Mouse (Mus musculus) bone marrow macrophage, adult 2 months (primary cell): ENCODE results near the gene Lrrc49. TPM values are rescaled to one million over a fixed set of nuclear protein-coding genes. Genes with fewer than 3 reads are reported as not detected.

Experiments
- H3K27ac ChIP-seq: 2 replicates; pipeline ENCODE4 v1.5.1; 2012; ENCODE audit warnings: low read depth, low read length; ENCODE audit not compliant: insufficient read depth
- H3K4me1 ChIP-seq: 2 replicates; pipeline ENCODE4 v1.6.1; 2012; ENCODE audit warnings: low read length; ENCODE audit not compliant: control insufficient read depth, insufficient read depth
- H3K4me3 ChIP-seq: 2 replicates; pipeline ENCODE4 v1.5.1; 2012; ENCODE audit warnings: mild to moderate bottlenecking, low read length, moderate library complexity; ENCODE audit not compliant: insufficient read depth
- CTCF ChIP-seq: IDR thresholded peaks from 2 replicates; pipeline ENCODE4 v1.5.1; 2012; ENCODE audit warnings: low read depth, mild to moderate bottlenecking, low read length, moderate library complexity
- POLR2A ChIP-seq: IDR thresholded peaks from 2 replicates; pipeline ENCODE4 v1.6.1; 2012; ENCODE audit warnings: mild to moderate bottlenecking, low read depth, low read length, borderline replicate concordance
- polyA plus RNA-seq: library from polyadenylated mRNA; stranded (reverse); fragments of >200 nt; gene quantifications from 2 replicates; pipeline ENCODE4 v1.2.4, GENCODE M21; 2012; ENCODE audit not compliant: missing spikeins, insufficient read depth, insufficient read length

Lrrc49 gene
- polyA plus RNA-seq, 1 experiment: 7.5 TPM

GRCm38 (mm10) chr9:60608086-60608485 is 79.9 kb downstream of the Lrrc49 start:
- no peak overlapping the region for H3K4me3 ChIP-seq
- H3K27ac ChIP-seq: no peak overlapping the region
- no peaks in the 10 kb centered on the region for H3K4me1 ChIP-seq
- TF ChIP-seq CTCF: no peak
- no peak for TF ChIP-seq POLR2A

GRCm38 (mm10) chr9:60604971-60605370 is 83.0 kb downstream of the Lrrc49 start:
- H3K27ac ChIP-seq: no peak overlapping the region
- no peak overlapping the region for H3K4me3 ChIP-seq
- H3K4me1 ChIP-seq: peaks cover 23% of the 10 kb centered on the region
- TF ChIP-seq CTCF: no peak
- no peak for TF ChIP-seq POLR2A

GRCm38 (mm10) chr9:60601936-60602335 is 86.0 kb downstream of the Lrrc49 start:
- TF ChIP-seq POLR2A (no peak), CTCF (no peak)
- Histone ChIP-seq H3K4me3 (no peak overlapping the region), H3K4me1 (peaks cover 25% of the 10 kb centered on the region), H3K27ac (no peak overlapping the region)

GRCm38 (mm10) chr9:60600273-60600672 is 87.7 kb downstream of the Lrrc49 start:
- H3K4me3 ChIP-seq: no peak overlapping the region

GRCm38 (mm10) chr9:60599489-60599888 is 88.5 kb downstream of the Lrrc49 start:
- Histone ChIP-seq H3K4me3 (no peak overlapping the region), H3K27ac (no peak overlapping the region), H3K4me1 (peaks cover 25% of the 10 kb centered on the region)
- TF ChIP-seq CTCF (peak; percentile 17; the same call in 1 of the 2 replicates), POLR2A (no peak)

More at GRCm38 (mm10) chr9:60600273-60600672, 87.7 kb downstream of the Lrrc49 start:
- peaks cover 25% of the 10 kb centered on the region for H3K4me1 ChIP-seq
- no peak overlapping the region; the same call in 1 of the 2 replicates for H3K27ac ChIP-seq
- TF ChIP-seq POLR2A: no peak
- no peak for TF ChIP-seq CTCF

GRCm38 (mm10) chr9:60595406-60595805 is 92.6 kb downstream of the Lrrc49 start:
- Histone ChIP-seq H3K4me1 (peaks cover 5% of the 10 kb centered on the region), H3K4me3 (no peak overlapping the region), H3K27ac (no peak overlapping the region)
- TF ChIP-seq CTCF: no peak
- no peak for TF ChIP-seq POLR2A

GRCm38 (mm10) chr9:60592974-60593373 is 95.0 kb downstream of the Lrrc49 start:
- H3K4me1 ChIP-seq: no peaks in the 10 kb centered on the region
- H3K27ac ChIP-seq: no peak overlapping the region
- TF ChIP-seq CTCF (no peak), POLR2A (no peak)
- H3K4me3 ChIP-seq: no peak overlapping the region

- no peak for TF ChIP-seq CTCF
- no peak for TF ChIP-seq POLR2A
- Histone ChIP-seq H3K4me3 (no peak overlapping the region), H3K27ac (no peak overlapping the region), H3K4me1 (no peaks in the 10 kb centered on the region)
Measured at GRCm38 (mm10) chr9:60592363-60592762, 95.6 kb downstream of the Lrrc49 start.

GRCm38 (mm10) chr9:60590871-60591624 is 96.9 kb downstream of the Lrrc49 start:
- H3K4me3 ChIP-seq: no peak overlapping the region
- no peak for TF ChIP-seq POLR2A
- TF ChIP-seq CTCF: no peak
- no peaks in the 10 kb centered on the region for H3K4me1 ChIP-seq
- no peak overlapping the region for H3K27ac ChIP-seq

GRCm38 (mm10) chr9:60588914-60589313 is 99.0 kb downstream of the Lrrc49 start:
- Histone ChIP-seq H3K27ac (no peak overlapping the region), H3K4me3 (no peak overlapping the region)
- TF ChIP-seq CTCF: no peak
- TF ChIP-seq POLR2A: no peak

More at GRCm38 (mm10) chr9:60588914-60589313, 99.0 kb downstream of the Lrrc49 start:
- no peaks in the 10 kb centered on the region for H3K4me1 ChIP-seq
